Mouse (Mus musculus): ENCODE measurements around the gene Gucy2e. TPM values are rescaled to one million over a fixed set of nuclear protein-coding genes. Genes with fewer than 3 reads are reported as not detected.
A peak's percentile ranks its signal among the peaks of the same experiment; 100 is the strongest.

The Gucy2e gene
- polyA plus RNA-seq, 2 experiments, result 0.12 to 0.14 TPM

GRCm38 (mm10) chr11:69260111-69260510, 23.3 kb upstream of the Gucy2e start:
- no peak overlapping the region for H3K4me2 ChIP-seq (replicated peaks; ENCODE audit: low read depth, low read length, severe bottlenecking)
- no peak for TF ChIP-seq POLR2A (IDR thresholded peaks at IDR 0.05; ENCODE audit: borderline replicate concordance, extremely low read depth, insufficient read depth, insufficient read length)
- no peaks in the 10 kb centered on the region for H3K9me3 ChIP-seq (ENCODE audit: control insufficient read depth, low read length)
- H3K4me3 ChIP-seq (replicated peaks; ENCODE audit: low read length), result no peak overlapping the region
- WGBS, result 90% methylated on average over 1 of the region's 1 CpGs
- H3K27ac ChIP-seq (replicated peaks; ENCODE audit: low read depth, low read length), result no peak overlapping the region
- H3K4me1 ChIP-seq (ENCODE audit: control insufficient read depth, insufficient read depth, low read length), result no peaks in the 10 kb centered on the region
- DNase-seq (ENCODE audit: low spot score) (no peak), ATAC-seq (ENCODE audit: low FRiP score, low read depth) (no peak)
- H3K36me3 ChIP-seq (ENCODE audit: control insufficient read depth, insufficient read depth, low read length), result no peaks in the 10 kb centered on the region
- no peaks in the 10 kb centered on the region for H3K27me3 ChIP-seq (ENCODE audit: control insufficient read depth, insufficient read depth, low read length)
- H3K9ac ChIP-seq (ENCODE audit: low read depth, low read length, severe bottlenecking), result no peak overlapping the region

GRCm38 (mm10) chr11:69258287-69258686, 21.5 kb upstream of the Gucy2e start:
- DNase-seq (ENCODE audit: low spot score) (peak; percentile 33), ATAC-seq (ENCODE audit: low FRiP score, low read depth) (no peak)
- no peak overlapping the region for H3K27ac ChIP-seq (replicated peaks; ENCODE audit: low read depth, low read length)
- 0 out of 2 replicates have a peak, but pooled peaks cover under 1% of the 10 kb centered on the region for H3K4me1 ChIP-seq (ENCODE audit: control insufficient read depth, insufficient read depth, low read length)
- H3K27me3 ChIP-seq (ENCODE audit: control insufficient read depth, insufficient read depth, low read length), result no peaks in the 10 kb centered on the region
- no peak for TF ChIP-seq POLR2A (IDR thresholded peaks at IDR 0.05; ENCODE audit: borderline replicate concordance, extremely low read depth, insufficient read depth, insufficient read length)
- H3K36me3 ChIP-seq (ENCODE audit: control insufficient read depth, insufficient read depth, low read length), result no peaks in the 10 kb centered on the region
- H3K9ac ChIP-seq (ENCODE audit: low read depth, low read length, severe bottlenecking), result no peak overlapping the region
- H3K9me3 ChIP-seq (ENCODE audit: control insufficient read depth, low read length), result no peaks in the 10 kb centered on the region
- H3K4me3 ChIP-seq (replicated peaks; ENCODE audit: low read length), result no peak overlapping the region
- WGBS, result 65% methylated on average over 5 of the region's 5 CpGs
- H3K4me2 ChIP-seq (replicated peaks; ENCODE audit: low read depth, low read length, severe bottlenecking), result no peak overlapping the region

GRCm38 (mm10) chr11:69257807-69258206, 21.0 kb upstream of the Gucy2e start:
- no peak overlapping the region for H3K9ac ChIP-seq (ENCODE audit: low read depth, low read length, severe bottlenecking)
- DNase-seq (ENCODE audit: low spot score), result peak; percentile 74
- ATAC-seq (ENCODE audit: low FRiP score, low read depth), result no peak; the same call in 1 of the 2 replicates
- WGBS, result 47% methylated on average over 4 of the region's 4 CpGs
- 0 out of 2 replicates have a peak, but pooled peaks cover 4% of the 10 kb centered on the region for H3K4me1 ChIP-seq (ENCODE audit: control insufficient read depth, insufficient read depth, low read length)
- no peaks in the 10 kb centered on the region for H3K36me3 ChIP-seq (ENCODE audit: control insufficient read depth, insufficient read depth, low read length)
- H3K4me2 ChIP-seq (replicated peaks; ENCODE audit: low read depth, low read length, severe bottlenecking), result no peak overlapping the region
- H3K4me3 ChIP-seq (replicated peaks; ENCODE audit: low read length), result no peak overlapping the region
- H3K9me3 ChIP-seq (ENCODE audit: control insufficient read depth, low read length), result no peaks in the 10 kb centered on the region
- H3K27ac ChIP-seq (replicated peaks; ENCODE audit: low read depth, low read length), result no peak overlapping the region
- H3K27me3 ChIP-seq (ENCODE audit: control insufficient read depth, insufficient read depth, low read length), result no peaks in the 10 kb centered on the region
- TF ChIP-seq POLR2A (IDR thresholded peaks at IDR 0.05; ENCODE audit: borderline replicate concordance, extremely low read depth, insufficient read depth, insufficient read length), result no peak

- Histone ChIP-seq H3K27ac (replicated peaks; ENCODE audit: low read depth, low read length) (no peak overlapping the region), H3K36me3 (ENCODE audit: control insufficient read depth, insufficient read depth, low read length) (no peaks in the 10 kb centered on the region), H3K4me3 (replicated peaks; ENCODE audit: low read length) (no peak overlapping the region), H3K4me1 (ENCODE audit: control insufficient read depth, insufficient read depth, low read length) (0 out of 2 replicates have a peak, but pooled peaks cover 4% of the 10 kb centered on the region), H3K9me3 (ENCODE audit: control insufficient read depth, low read length) (no peaks in the 10 kb centered on the region), H3K27me3 (ENCODE audit: control insufficient read depth, insufficient read depth, low read length) (no peaks in the 10 kb centered on the region), H3K9ac (ENCODE audit: low read depth, low read length, severe bottlenecking) (no peak overlapping the region), H3K4me2 (replicated peaks; ENCODE audit: low read depth, low read length, severe bottlenecking) (no peak overlapping the region)
- ATAC-seq (ENCODE audit: low FRiP score, low read depth) (no peak), DNase-seq (ENCODE audit: low spot score) (no peak)
- TF ChIP-seq POLR2A (IDR thresholded peaks at IDR 0.05; ENCODE audit: borderline replicate concordance, extremely low read depth, insufficient read depth, insufficient read length), result no peak
- 82% methylated on average over 2 of the region's 2 CpGs for WGBS
Measured at GRCm38 (mm10) chr11:69257072-69257471, 20.2 kb upstream of the Gucy2e start.

GRCm38 (mm10) chr11:69254808-69255207, 18.0 kb upstream of the Gucy2e start:
- Histone ChIP-seq H3K9ac (ENCODE audit: low read depth, low read length, severe bottlenecking) (no peak overlapping the region), H3K9me3 (ENCODE audit: control insufficient read depth, low read length) (no peaks in the 10 kb centered on the region), H3K4me2 (replicated peaks; ENCODE audit: low read depth, low read length, severe bottlenecking) (no peak overlapping the region), H3K4me3 (replicated peaks; ENCODE audit: low read length) (no peak overlapping the region), H3K36me3 (ENCODE audit: control insufficient read depth, insufficient read depth, low read length) (no peaks in the 10 kb centered on the region), H3K27me3 (ENCODE audit: control insufficient read depth, insufficient read depth, low read length) (no peaks in the 10 kb centered on the region), H3K4me1 (ENCODE audit: control insufficient read depth, insufficient read depth, low read length) (0 out of 2 replicates have a peak, but pooled peaks cover 4% of the 10 kb centered on the region), H3K27ac (replicated peaks; ENCODE audit: low read depth, low read length) (no peak overlapping the region)
- DNase-seq (ENCODE audit: low spot score) (peak; percentile 23), ATAC-seq (ENCODE audit: low FRiP score, low read depth) (peak; percentile 41; the same call in 1 of the 2 replicates)
- WGBS, result 82% methylated on average over 5 of the region's 5 CpGs
- no peak for TF ChIP-seq POLR2A (IDR thresholded peaks at IDR 0.05; ENCODE audit: borderline replicate concordance, extremely low read depth, insufficient read depth, insufficient read length)

Measured in limb, embryonic 14.5 days (tissue).